Mouse (Mus musculus) CH12F3 (cell line): ENCODE data around the gene Tnni1.

Source experiments
- in situ Hi-C: fragments of 300-500 bp; cut with MboI; formaldehyde crosslinking; loops from 2 replicates; pipeline ENCODE4 v1.14.3; 2020; ENCODE audit warnings: low sequenced_read_pairs

The Tnni1 gene

GRCm38 (mm10) chr1:135778780-135779535 is at the start of gene Tnni1:
Tnni1 (plus strand) TSS chr1:135779434.
- in situ Hi-C loops = no loop called here

GRCm38 (mm10) chr1:135729821-135730220 is 49.4 kb upstream of the Tnni1 start:
- in situ Hi-C loops = no loop called here

GRCm38 (mm10) chr1:135730296-135730695 is 48.9 kb upstream of the Tnni1 start:
- in situ Hi-C loops = no loop called here

GRCm38 (mm10) chr1:135731393-135731792 is 47.8 kb upstream of the Tnni1 start:
- in situ Hi-C loops = no loop called here

GRCm38 (mm10) chr1:135731897-135732684 is 47.1 kb upstream of the Tnni1 start:
- in situ Hi-C loops = no loop called here

- in situ Hi-C loops = no loop called here
Measured at GRCm38 (mm10) chr1:135734225-135734937, 44.9 kb upstream of the Tnni1 start.

- in situ Hi-C loops = no loop called here
Measured at GRCm38 (mm10) chr1:135735460-135735859, 43.8 kb upstream of the Tnni1 start.

- in situ Hi-C loops = no loop called here
Measured at GRCm38 (mm10) chr1:135744987-135745386, 34.2 kb upstream of the Tnni1 start.

- in situ Hi-C loops = no loop called here
Measured at GRCm38 (mm10) chr1:135746248-135746647, 33.0 kb upstream of the Tnni1 start.

- in situ Hi-C loops = no loop called here
Measured at GRCm38 (mm10) chr1:135752737-135753348, 26.4 kb upstream of the Tnni1 start.

GRCm38 (mm10) chr1:135755287-135755686 is 23.9 kb upstream of the Tnni1 start:
- in situ Hi-C loops = no loop called here

- in situ Hi-C loops = no loop called here
Measured at GRCm38 (mm10) chr1:135755913-135756312, 23.3 kb upstream of the Tnni1 start.

- in situ Hi-C loops = no loop called here
Measured at GRCm38 (mm10) chr1:135757287-135757686, 21.9 kb upstream of the Tnni1 start.

GRCm38 (mm10) chr1:135759685-135760084 is 19.5 kb upstream of the Tnni1 start:
- in situ Hi-C loops = no loop called here

- in situ Hi-C loops = no loop called here
Measured at GRCm38 (mm10) chr1:135760216-135760615, 19.0 kb upstream of the Tnni1 start.

- in situ Hi-C loops = no loop called here
Measured at GRCm38 (mm10) chr1:135761728-135762127, 17.5 kb upstream of the Tnni1 start.

- in situ Hi-C loops = no loop called here
Measured at GRCm38 (mm10) chr1:135763503-135764205, 15.6 kb upstream of the Tnni1 start.

GRCm38 (mm10) chr1:135764206-135764528 is 15.1 kb upstream of the Tnni1 start:
- in situ Hi-C loops = no loop called here

- in situ Hi-C loops = no loop called here
Measured at GRCm38 (mm10) chr1:135765645-135766591, 13.3 kb upstream of the Tnni1 start, which contains the start of gene Phlda3. Phlda3 (plus strand) TSS chr1:135766119.
